Mouse (Mus musculus): ENCODE results near the gene Abhd16b.

- TF ChIP-seq CTCF (IDR thresholded peaks at IDR 0.05; ENCODE audit: borderline replicate concordance, insufficient read depth, low read depth, low read length) (no peak), POLR2A (IDR thresholded peaks at IDR 0.05; ENCODE audit: borderline replicate concordance, insufficient read depth, low read length) (peak; percentile 55)
Observed at GRCm38 (mm10) chr2:181459153-181459672, 33.8 kb upstream of the Abhd16b start, which contains the start of gene Zbtb46.
